Mouse (Mus musculus) MEL-GATA-1-ER (cell line): ENCODE measurements at regions not wholly inside any gene's neighbourhood (a gene's known extent, or its start where the extent isn't known, plus 50 kb on each side); places are given as distances from the start of the nearest gene placed in this dataset.
A peak's percentile ranks its signal among the peaks of the same experiment; 100 is the strongest.
"Not testable (repeated sequence)": the region's sequence is repeated elsewhere in the genome, so short reads cannot be mapped to it uniquely, and the experiment has no call there.

Experiments used
- DNase-seq: peaks from one replicate; pipeline ENCODE4 v3.0.0-alpha.2; 2012; ENCODE audit warnings: low read depth; ENCODE audit errors: extremely low read depth

DNA sequence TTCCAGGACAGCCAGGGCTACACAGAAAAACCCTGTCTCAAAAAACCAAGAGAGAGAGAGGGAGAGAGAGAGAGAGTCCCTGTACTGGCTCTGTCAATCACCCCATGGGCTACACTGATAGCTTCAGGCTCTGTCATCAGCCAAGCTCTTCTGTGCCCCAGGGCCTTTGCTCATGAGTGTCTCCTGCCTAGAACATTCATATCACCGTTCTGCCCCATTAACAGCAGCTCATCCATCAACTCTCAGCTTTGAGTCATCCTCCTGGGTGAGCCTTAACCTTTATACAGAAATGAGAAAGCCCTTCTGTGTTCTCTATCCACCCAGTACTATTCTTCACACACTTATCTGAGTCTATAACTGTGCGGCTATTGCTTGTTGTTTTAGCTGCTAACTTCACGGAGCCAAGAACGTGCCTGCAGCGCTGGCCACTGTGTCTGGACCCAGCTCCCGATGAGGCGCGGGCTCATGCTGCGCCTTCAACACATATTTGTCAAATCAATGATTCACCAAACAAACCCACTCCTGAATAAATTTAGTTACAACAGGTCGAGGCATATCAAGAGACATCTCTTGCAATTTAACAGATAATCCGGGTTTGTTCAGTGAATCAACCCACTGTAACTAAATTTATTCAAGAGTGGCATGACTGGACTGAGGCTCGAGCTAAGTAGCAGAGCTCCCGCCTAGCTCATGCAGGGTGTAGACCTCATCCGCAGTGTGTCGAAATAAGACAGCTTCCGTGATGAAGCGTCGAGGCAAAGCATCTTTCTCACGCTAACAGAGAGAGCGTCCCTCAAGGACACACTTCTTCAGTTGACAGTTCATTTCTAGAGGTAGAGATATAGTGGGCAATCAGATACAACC, 152.1 kb downstream of the Katnal1 start:
- DNase-seq, result no peak

GRCm38 (mm10) chr5:148775232-148775631, 153.9 kb downstream of the Katnal1 start:
- no peak for DNase-seq

DNA sequence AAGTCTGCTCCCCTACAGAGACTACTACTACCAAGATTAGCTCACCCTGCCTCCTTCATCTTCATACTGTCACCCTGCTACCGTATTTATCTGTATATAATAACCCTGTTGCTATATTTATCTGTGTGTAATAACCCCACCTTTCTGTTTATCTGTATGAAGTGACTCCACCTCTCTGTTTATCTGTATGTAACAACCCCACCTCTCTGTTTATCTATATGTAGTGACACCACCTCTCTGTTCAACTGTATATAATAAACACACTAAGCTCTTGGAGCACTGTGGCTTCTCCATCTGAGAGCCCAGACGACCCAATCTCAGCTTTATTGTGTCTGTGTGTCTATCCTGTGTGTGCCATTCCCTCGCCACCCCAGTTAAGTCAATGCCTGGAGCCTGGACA, 154.7 kb downstream of the Katnal1 start:
- DNase-seq, result no peak

DNA sequence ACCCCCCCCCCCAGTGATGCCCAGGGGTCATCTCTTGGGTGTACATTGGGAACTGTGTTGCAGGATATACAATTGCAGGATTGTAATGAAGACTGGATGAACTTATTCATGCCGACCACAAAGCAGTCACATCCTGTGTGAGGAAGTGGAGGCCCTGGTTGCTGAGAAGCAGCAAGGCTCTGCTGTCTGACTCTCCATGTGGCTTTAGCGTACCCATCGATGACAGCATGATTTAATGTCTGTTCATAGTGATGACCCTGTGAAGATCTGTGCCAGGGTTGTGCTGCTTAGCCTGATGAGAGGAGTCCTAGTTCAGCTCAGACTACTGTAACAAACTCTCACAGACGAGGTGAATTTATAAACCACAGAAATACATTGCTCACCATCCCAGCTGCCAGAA, 159.7 kb downstream of the Katnal1 start:
- no peak for DNase-seq

DNA sequence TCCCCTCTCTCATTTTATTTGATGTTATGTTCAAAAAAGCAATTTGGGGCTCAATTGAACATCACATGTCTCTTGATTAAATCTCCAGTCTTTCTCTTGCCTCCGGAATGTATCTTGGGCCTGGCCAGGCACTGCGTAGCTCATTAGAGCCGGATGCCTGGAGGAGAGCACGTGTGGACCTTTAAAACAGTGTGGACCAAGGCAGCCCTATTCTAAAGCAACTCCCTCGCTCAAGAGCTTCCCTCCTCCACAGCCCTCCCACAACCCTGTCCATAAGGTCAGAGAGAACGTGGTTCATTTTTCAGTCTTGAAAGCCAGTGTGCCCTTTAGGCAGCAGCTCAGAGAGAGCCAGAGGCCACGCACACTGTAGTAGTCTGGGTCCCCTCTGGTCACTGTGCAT, 160.8 kb downstream of the Katnal1 start:
- no peak for DNase-seq

DNA sequence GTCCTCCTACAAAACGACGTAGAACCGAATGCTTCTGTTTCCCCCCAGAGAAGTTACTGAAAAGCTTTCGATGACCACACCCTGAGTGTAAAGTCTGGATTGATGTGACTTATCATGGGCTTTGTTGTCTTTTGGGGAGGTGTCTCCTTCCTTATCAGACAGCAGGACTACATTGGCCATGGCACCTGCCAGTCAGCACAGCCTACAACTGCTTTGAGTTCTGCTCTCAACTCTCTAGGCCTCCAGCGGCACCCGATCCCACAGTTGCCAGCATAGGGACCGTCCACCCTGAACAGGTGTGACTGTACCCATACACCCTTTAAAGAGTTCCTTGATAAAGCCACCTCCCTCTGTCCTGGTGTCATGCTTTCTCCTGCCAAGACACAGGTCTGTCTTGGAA, 163.1 kb downstream of the Katnal1 start:
- no peak for DNase-seq

- DNase-seq, result no peak
Observed at GRCm38 (mm10) chr5:148760108-148760507, 169.0 kb downstream of the Katnal1 start.

DNA sequence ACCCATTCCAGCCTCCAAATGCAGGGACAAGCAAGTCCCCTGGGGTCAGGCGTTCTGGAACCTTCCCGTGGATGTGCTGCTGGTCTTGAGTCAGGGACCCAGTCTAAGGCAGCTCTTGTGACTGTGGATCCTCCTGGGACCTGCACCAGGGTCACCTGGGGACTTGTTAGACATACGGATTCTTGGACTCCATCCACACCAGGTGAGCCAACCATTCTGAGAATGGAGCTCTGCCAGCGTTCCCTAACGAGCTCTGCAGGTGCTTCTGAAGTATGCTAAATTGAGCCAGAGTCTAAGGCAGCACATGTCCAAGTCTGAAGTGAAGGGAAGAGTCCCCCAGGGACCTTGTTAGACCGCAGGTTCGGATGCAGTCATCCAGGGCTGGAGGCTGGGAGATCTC, 170.3 kb downstream of the Katnal1 start:
- no peak for DNase-seq

DNA sequence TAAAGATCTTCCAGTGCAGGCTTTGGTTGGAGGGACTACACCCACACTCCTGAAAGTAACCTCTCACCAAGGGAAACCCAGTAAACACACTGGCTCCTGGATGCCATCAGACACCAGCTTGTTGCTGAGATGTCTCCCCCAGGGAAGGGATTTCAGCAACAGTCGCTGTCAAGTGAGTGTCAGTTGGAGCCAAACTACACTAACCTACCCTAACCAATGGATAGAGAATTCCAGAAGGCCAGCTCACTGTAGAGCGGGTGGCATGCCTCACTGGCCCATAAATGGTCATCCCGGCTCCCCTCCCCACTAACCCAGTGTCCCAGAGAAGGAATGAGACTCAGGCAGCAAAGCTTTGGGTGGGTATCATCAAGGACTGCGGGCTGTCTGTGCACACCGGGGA, 171.4 kb downstream of the Katnal1 start:
- no peak for DNase-seq

- no peak for DNase-seq
Observed at GRCm38 (mm10) chr5:148757236-148757635, 171.9 kb downstream of the Katnal1 start.

- DNase-seq, result peak; percentile 47
Observed at GRCm38 (mm10) chr5:148756246-148756930, 172.7 kb downstream of the Katnal1 start.

DNA sequence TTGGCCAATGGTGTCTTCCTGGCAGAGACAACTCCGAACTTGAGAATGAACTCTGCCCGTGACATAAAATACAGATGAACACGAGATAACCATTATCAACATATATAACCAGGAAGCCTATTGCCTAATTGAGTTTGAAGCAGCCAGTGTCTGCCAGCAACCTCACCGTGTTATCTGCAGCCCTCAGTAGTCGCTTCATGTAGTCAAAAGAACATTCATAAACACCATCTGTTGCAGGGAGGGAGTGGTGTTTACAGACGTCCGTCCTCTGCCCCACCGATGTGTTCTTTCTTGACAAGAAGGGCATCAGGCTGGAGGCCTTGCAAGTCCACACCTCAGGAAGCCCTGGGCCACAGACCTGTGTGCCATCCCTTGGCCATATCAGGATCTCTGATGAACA, 173.3 kb downstream of the Katnal1 start:
- DNase-seq, result no peak

- DNase-seq, result no peak
Observed at GRCm38 (mm10) chr5:148754896-148755295, 174.2 kb downstream of the Katnal1 start.

- no peak for DNase-seq
Observed at GRCm38 (mm10) chr5:148754363-148754762, 174.8 kb downstream of the Katnal1 start.

- no peak for DNase-seq
Observed at GRCm38 (mm10) chr5:148753457-148753856, 175.7 kb downstream of the Katnal1 start.

- DNase-seq, result no peak
Observed at GRCm38 (mm10) chr5:148751980-148752379, 177.1 kb downstream of the Katnal1 start.

GRCm38 (mm10) chr5:148750002-148750734, 179.0 kb downstream of the Katnal1 start:
- DNase-seq, result no peak

GRCm38 (mm10) chr5:148747972-148748764, 181.0 kb downstream of the Katnal1 start:
- no peak for DNase-seq

DNA sequence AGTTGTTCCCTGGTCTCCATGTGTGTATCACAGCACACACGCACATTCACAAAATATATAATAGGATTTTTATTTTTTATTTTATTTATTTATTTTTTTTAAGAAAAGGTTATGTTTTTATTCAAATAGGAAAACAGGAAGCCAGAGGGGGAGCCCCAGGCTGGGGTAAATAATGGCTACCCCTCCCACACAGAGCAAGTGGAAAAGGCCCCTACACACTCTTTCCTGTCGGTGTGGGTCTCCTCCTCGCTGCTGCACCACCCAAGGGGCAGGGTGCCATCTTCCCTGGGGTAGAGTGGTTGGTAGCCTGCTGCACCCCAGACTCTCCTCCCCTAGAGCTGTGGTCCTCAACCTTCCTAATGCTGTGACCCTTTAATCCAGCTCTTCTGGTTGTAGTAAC, 181.6 kb downstream of the Katnal1 start:
- no peak for DNase-seq

DNA sequence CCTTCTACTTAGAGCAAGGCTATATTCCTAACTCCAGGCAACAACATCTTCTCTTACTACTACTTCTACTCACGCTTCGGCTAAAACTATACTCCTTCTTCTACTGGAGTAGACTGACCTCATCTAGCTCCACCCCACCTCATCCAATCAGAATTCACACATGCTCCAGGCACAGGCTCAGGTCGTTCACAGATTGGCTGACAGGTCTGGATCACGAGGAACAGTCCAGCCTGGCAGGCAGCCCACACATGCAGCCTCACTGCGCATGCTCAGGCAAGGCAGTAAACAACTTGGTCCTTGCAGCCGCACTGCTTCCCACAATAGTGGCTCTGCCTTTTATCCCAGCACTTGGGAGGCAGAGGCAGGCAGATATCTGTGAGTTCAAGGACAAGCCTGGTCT, 182.4 kb downstream of the Katnal1 start:
- not testable (repeated sequence) for DNase-seq

DNA sequence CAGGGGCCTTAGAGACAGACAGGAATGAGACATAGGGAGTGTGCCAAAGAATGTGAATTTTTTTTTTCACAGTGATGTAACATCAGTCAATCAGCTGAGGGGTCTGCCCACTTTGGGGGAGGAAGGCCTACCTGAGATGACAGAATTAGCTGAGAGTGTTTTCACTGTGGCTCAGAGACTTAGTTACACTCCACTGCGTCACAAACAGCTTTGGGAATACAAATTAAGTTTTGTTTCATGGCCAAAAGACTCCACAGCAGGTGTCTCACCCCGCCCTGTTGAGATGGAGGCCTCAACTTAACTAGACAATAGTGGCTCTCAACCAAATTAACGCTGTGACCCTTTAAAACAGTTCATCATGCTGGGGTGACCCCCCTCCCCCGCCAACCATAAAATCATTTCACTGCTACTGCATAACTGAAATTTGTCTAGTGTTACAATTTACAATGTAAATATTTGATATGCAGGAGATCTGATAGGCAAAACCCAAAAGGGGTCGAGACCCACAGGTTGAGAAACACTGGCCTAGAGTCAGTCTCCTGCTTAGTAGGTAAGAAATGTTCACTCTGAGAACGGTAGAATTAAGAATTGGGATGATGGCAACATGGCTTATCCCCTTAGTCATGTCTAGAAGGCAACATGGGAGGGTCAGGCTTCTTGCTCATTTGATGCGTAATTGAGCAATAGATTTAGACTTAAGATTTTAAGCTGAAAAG, 184.3 kb downstream of the Katnal1 start:
- DNase-seq, result no peak
